Mouse (Mus musculus) layer of hippocampus, adult 11-12 months (tissue): Measurements from ENCODE around the gene Psrc1.
A peak's percentile ranks its signal among the peaks of the same experiment; 100 is the strongest.

Experiments
- DNase-seq: peaks from one replicate; pipeline ENCODE4 v3.0.0; 2022; ENCODE audit warnings: low spot score

Gene Psrc1

DNA sequence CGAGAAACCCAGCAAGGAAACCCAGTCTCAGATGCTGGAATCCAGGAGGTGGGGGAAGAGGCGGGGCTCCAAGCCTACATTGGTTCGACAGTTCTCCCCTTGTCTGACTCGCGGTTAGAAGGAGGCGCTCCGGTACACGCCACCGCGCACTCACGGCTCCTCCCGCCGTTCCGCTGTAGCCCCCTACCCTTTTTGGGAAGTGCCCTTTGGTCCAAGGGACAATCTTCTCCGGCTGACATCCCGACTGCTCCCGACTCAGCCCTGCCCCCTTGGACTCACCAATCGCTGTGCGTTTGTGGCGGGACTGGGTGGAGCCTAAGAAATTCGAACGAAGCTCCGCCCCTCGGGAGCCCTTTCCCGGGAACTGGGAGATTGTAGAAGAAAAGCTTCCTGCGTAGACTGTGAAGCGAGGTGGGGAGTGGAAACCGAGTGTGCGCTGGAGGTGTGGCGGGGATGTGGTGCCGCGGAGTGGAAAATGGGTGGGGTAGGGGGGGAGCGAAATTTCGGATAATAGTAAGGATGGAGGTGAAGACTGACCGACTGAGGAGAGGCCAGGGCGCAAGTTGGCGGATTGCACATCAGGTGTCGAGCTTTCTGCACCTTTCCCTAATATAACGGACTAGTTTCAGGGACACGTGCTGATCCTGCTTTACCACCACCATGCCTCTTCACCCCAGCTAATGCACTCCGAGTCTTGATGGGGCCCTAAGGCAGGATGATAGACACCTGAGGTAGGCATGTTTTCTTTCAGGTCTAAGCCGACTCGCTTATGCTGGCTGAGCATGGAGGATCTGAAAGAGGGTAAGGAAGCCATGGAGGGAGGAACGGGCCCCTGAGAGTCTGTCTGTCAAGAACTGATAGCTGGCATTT is at the start of gene Psrc1:
Psrc1 (plus strand) TSS at position 355 of the 870 bp plus-strand sequence.
- DNase-seq: peak; percentile 85

DNA sequence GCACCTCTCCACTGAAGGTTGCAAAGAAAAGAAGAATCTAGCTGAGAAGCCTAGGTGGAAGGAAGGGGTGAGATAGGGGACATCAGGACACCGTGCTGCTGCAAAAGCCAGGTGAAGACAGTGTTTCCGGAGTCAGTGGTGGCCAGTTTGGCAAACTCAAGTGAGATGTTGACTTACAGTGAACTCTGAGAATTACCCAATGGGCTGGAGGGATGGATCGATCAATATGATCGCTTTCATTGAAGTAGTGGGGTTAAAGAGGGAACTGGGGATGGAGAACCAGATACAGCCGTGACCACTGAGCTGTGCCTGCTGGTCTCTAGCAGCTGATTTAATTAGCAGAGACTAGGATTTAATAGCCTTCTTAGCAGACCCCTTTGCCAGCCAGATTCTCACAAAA is 46.8 kb upstream of the Psrc1 start:
- DNase-seq: no peak

DNA sequence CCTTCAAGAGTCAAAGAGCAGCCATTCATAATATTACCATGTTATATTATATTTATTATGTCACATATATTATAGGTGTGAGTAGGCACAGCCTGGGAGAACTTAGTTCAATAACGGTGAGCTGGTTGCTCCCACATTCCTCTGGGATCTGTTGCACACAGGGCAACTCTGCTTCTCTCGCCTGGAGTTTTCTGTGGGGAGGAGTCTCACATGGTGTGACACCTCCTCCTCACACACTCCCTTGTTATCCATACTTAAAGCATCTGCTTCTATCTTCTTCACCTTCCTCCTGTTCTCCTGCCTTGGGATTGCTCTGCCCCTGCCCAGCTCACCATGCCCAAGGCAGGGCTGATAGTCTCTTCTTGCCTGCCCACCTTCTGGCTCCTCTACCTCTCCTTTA is 42.6 kb upstream of the Psrc1 start:
- no peak for DNase-seq

DNA sequence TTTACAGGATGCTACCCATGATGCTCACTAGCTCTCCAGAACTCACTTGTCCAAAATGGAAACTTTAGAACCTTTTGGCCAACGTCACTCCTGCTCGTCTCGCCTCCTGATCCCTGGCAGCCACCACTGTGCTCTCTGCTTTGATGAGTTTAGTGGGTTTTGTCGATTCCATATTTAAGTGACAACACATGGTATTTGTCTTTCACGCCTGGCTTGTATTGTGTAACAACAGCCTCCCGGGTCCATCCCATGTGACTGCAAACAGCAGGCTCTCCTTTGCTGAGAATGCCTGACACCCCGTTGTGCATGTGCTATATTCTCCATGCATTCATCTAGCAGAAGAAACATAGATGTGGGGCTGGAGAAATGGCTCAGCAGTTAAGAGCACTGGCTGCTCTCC is 41.5 kb upstream of the Psrc1 start:
- DNase-seq: no peak

DNA sequence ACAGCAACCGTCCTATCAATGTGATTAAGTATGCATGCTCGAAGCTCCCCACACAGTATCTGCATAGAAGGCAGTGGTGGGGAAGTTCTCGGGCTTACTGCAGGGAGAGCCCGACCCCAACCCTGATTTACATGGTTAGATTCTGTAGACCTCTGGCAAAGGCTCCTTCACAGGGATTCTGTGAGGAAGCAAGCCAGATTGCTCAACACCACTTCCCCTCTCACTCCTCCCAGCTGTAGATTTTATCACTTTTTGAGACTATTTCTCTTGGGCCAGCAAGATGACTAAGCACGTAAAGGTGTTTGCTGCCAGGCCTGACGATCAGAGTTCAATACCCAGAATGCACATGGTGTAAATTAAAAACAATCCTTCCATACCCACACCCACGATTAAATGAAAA is 37.8 kb upstream of the Psrc1 start:
- no peak for DNase-seq

DNA sequence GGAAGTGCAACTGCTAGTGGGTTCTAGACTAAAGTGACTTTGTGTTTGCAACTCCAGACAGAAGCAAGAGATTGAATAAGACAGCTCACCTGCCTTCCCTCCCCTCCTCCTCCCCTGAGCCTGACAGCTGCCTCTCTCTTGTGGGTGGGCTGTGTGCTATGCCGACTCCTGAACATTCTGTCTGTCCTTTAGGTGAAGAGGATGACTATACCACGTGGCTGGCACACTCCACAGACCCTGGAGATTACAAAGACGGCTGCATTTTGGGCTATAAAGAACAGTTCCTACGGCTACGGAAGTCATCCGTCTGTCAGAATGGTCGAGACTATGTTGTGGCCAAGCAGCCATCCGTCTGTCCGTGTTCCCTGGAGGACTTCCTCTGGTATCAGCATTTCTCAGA is 35.3 kb upstream of the Psrc1 start:
- DNase-seq: no peak

DNA sequence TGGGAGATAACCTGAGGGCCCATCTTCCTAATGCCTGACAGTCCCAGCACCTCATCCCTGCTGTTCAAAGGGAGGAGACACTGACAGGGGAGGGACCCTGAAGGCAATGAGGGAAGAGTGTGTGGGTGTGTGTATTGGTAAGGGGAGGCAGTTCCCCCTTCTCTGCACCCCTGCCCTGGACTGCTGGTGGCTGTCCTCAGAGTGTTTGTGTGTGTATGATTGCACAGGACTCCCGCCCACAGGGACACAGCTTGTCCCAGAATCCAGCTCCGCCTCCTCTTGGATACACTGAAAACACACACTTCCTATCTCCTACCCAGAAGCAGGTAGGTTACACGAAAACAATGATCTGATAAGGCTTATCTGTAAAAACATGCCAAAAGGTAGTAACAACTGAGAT is 28.4 kb upstream of the Psrc1 start:
- no peak for DNase-seq

DNA sequence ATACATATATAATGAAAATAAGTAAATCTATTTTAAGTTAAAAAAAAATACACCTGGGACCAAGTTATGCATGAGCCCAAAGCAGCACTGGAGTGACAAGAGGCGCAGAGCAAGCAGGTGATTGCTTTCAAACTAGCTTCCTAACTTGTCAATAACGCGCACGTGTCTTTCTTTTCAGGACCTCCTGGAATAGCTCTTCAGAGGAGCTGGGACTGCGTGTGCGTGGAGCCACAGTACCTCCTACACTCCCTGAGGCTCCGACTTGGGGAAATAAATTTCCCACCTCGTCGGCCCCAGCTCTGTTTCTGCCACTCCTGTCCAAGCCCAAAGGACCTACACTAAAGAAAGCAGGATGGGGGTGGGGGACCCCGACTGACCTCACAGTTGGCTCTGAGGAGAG is 26.6 kb upstream of the Psrc1 start:
- DNase-seq: no peak

DNA sequence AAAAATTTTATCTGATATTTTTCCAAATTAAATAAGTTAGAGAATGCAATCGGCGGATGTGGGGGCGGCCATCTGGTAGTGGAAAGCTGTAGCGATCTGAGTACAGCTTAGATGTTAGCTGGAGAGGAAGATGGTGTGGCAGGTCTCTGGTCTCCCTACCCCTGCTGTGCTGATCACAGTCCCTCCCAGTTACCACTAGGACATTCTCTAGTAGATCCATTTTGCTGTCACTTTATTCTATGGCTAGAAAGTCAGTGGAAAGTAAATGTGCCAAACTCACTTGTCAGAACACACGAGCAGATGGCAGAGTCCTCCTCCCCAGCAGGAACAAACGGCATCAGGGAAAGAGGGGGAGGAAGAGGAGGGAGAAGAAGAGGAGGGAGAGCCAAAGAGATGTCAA is 25.2 kb upstream of the Psrc1 start:
- peak; percentile 64 for DNase-seq

DNA sequence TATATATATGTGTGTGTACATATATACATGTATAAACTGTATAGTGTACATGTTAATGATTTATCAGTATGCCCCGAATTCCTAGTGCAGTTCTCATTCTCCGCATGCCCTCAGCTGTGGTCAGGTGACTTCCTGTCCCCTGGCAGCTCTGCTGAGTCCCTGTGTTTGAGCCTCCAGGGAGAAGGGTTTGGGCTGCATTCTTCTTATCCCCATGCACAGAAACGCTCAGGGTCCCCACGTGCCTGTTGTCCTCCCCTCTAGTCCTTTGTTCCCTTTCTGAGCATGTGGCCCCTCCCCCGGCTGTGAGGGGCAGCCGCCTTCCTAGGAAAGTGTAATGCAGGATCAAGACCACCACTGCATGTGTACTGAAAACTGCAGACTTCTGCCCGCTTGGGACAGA is 22.7 kb upstream of the Psrc1 start:
- DNase-seq: no peak

DNA sequence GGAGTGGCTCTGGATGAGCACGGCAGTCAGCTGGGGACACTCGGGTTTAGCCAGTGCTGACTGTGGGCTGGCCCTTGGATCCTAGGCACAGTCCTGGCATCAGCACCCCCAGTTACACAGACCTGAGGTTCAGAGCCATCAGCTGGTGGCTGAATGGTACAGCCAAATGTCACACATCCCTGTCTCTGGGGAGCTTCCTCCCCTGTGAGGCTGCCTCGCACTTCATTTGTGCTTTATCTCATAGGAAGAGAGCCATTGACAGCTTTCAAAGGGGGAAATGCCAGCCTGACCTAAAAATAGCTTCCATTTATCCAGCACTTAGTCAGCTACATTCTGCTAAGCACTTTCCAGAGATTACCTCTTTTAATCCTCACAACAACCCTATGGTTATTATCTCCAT is 20.0 kb upstream of the Psrc1 start:
- no peak for DNase-seq

DNA sequence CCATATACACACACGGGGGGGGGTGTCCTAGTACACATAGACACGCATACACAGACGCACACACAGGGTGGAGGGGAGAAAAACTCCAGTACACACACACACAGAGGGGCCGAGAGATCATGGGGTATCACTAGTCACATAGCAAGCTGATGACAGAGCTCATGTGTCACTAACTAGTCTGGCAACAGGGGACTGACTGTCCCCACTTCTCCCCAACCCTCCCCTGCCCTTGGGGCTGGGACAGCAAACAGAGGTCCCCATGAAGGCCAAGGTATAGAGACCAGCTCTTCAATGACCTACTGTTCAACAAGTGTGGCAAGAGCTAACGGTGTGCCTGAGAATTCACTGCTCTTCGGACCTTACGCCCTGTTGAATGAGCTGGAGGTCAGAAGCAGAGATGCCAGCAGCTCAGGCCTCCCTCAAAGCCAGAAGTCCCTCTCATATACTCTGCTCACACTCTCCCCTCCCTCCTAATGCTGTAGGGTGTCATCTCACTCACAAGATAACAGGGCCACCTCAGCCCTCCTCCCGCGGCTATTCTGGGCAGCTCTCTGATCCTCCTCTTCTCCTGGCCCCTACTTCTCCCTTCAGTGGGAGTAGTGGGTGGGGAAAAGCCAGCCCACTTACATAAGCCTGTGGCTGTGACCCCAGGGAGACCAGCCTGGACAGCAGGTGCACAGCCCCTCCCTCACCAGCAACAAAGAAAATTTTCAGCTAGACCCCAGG is 19.2 kb upstream of the Psrc1 start, which contains the start of gene Mybphl:
Mybphl (plus strand) TSS at position 642 of the 726 bp plus-strand sequence.
- no peak for DNase-seq

DNA sequence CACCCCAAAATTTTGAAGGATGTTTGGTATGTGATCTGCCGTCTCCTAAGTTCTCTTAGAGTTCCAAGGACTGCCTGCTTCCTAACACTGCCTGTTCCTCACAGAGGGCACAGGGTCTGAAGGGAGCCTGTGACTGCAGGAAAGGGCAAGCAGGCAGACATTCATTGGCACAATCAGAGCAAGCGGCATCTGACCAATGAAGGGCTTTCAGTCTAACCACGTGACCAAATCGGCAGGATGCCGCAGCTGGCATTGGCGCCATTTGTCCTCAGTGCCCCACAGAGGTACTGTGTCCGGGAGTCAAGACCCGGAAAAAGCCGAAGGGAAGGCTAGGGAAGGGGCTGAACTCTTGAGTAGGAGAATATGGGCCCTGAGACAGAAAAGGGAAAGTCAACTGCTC is 16.5 kb upstream of the Psrc1 start:
- DNase-seq: no peak

DNA sequence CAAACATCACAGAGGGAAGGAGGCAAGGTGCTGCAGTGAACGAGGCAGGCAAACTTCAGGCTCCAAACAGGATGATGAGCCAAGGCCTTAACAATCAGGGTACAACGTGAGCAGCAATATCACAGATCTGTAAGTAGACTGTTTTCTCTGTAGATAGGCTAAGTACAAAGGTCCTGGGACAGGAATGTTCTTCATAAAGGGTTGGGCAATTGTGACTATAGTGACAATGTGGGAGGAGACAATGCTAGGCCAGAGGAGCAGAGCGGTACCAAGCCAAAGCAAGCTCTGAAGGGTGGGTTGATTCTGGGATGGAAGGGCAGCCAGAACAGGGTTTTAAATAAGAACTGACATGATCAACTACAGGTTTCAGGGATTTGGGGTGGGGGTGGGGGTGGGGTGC is 15.8 kb upstream of the Psrc1 start:
- DNase-seq: no peak

DNA sequence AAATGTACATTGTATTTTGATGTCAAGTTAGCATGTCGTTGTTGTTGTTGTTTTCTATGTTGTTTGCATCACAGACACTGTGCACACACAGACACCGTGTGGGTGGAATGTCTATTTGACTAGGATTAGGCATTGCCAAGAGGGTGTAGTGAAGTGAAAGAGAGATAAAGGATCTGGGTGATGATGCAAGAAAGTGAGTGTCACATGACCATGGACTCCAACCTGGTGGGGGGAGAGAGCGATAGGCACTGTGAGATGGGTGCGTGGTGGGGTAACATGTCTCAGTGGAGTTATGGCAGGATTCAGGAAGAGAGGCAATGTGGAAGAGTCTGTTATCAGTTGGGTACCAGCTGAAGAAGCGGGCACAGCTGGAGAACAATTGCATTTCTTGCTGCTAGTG is 14.9 kb upstream of the Psrc1 start:
- DNase-seq: no peak

DNA sequence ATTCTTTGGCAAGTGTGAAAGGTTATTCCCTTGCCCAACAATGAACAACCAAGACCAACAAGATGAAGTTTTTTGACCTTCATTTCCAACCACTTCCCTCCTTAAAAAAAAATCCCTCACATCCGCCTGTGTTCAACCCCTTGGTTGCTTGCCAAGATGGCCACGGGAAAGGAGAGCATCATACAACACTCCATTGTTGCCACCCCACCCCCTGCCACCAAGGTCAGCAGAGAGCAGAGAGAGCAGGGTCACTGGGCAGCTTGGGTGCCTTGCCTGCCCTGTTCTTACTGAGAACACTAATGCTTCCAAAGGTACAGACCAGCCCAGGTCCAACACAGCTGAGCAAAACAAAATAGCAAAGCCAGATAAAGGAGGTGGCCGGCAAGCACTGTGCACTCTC is 11.4 kb upstream of the Psrc1 start:
- DNase-seq: no peak

DNA sequence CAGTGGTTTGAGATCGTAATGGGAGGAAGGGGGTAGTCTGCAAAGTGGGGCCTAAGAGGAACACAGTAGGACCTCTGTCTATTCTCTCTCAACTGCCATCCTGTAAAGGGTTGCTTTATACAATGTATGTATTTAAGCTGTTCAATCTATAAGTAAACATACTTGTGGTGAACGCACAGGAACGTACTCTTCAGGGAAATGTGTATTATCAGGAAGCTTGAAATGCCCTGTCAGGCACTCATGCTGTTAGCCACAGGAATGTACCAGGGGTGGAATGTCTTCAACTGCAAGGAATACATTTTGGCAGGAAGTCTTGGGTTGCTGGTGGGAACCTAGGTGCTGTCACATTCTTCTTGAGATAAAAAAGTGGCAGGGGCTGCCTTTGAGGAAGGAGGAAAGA is 10.9 kb upstream of the Psrc1 start:
- DNase-seq: no peak

DNA sequence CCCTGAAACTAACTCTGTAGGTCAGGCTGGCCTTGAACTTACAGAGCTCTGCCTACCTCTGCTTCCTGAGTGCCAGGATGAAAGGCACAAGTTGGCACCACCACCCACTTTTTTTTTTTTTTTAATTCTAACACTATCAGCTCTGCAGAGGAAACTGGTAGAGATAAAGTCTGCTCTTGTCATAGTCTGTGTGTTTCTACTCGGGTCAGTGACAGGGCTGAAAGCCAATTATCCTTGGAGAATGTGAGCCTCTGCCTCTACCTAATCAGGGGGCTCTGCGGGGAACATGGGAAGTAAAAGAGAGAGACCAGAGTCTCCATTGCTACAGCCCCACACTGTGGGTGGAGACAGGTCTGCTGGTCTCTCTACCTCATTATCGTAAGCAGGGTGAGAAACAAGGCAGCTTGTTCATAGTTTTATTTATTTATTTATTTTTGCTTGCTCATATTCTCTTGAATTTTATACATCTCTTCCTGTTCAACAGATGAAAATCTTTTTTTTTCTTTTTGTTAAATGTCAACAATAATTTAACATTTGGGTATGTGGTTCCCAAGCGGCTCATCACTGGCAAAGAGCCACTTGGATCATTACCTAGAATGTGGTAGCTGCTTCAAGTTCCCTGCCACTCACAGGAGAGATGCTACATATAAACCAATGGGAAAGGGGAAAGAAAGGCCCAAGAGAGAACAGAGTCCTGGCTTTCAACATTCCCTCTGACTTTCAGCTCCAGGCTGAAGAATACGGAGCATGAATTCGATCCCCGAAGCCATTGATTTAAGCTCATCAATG is 4.6 kb upstream of the Psrc1 start:
- DNase-seq: no peak

DNA sequence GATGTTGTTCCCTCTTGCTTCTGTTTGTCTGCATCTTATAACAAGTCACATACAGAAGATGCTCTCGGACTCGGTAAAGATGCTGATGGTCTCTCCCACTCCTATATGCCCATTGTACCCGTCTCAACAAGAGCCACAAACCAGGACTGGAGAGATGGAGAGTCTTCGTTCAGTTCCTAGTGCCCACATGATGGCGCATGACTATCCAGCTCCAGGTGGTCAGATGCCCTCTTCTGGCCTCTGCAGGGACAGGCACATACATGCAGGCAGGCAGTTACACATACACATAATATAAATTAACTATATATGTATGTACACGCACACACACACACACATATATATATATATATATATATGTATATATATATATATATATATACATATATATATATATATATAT is 2.9 kb upstream of the Psrc1 start:
- no peak for DNase-seq

DNA sequence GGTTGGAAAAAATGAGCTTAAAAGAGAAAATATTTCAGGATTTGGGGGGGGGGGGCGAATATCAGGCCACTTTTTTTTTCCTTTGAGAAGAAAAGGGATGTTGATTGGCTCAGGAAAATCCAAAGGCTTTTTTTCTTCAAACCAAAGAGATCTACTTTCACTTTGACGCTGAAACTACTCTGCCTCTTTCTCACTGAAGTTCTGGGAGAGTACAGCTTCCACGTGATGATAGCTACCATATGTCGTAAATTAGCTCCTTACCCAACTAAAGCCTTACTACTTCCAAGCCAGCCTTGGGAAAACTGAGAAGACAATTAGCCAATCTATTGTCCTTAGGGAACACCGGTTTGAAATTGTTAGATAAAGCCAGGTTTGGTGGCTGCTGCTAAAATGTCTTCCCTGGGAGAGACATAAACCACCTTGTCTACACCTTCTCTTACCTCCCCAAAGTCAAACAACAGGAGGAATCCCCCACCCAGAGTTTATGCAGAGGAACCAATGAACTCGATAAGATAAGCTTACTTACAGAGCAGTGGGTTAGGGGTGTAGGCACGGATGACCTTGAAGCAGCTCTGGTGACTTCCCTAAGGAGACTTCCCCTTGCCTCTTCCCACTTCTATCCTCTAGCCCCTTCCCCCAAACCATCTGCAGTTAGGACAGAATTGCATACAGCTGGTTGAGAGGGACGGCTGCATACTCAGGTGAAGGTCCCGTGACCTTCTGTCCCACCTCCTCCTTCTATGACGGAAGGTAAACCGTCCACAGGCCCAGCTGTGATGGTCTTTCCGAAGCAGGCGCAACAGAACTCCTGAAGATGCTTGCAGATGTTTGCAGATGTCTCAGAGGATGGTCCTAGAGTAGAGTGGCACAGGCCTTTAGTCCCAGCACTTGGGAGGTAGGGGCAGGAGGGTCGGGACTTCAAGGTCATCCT is 1.4 kb upstream of the Psrc1 start:
- no peak for DNase-seq

DNA sequence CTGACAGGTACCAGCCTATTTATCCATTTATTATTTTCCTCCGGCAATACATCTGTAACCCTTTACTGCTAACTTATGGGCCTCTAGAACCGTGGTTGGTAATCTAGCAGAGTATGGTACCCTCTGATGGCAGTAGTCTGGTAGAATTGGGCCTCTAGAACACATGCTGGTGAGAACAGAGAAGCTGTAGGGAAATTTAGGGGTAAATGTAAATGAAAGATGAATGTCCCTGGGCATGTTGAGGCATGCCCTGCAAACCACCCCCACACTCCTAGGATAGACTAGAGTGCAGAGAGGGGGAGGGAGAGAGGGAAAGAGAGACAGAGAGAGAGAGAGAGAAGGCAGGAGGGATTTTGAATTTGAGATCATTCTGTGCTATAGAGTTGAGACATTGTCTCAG is 786 bp downstream of the Psrc1 start:
- no peak for DNase-seq

DNA sequence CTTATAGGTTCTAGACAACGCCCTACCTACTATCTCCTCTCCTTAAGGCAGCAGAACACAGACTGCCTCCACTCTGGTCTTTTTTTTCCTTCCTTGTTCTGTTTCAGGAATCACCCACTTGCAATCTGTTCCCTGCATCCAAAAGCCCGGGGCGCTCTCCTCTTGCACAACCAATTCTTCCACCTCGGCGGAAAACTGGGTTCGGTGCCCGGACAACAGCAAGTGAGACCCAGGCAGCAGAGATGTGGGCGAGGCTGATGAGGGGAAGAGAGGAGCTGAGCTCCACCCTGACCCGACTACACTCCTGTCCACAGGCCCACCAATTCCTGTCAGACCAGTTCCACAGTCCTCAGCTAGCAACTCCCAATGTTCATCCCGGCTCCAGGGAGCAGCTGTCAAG is 2.5 kb downstream of the Psrc1 start:
- DNase-seq: peak; percentile 79
